ENCODE assay signal across 9 mouse cellular contexts in the genomic region with DNA sequence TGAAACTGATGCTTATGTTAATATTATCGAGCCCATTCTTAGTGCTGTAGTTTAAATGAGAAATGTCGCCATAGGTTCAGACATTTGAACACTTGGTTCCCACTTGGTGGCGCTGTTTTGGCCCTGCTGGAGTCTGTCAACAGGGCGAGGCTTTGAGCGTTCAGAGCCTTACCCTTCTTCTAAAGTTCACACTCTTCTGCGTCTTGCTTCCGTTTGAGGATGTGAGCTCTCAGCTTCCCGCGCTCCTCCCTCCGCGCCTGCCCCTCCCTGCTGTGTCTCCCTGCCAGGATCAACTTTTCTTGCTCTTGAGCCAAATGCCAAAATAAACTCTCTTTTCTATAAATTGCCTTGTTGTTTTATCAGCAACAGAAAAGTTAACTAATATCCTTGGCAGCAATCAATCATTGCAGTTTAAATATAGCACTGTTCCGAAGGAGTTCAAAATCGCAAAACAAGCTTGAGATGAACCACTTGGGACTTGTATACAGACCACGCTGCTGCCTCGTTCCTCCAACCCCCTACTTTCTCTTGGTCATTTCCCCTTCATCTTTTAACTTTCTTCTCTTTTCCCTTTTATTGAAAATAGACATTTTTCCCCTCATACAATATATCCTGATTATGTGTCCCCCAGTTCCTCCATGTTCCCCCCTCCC. TPM values are rescaled to one million over a fixed set of nuclear protein-coding genes. Genes with fewer than 3 reads are reported as not detected.
DNase-seq lines count a peak whose midpoint lies in the region; ATAC-seq lines count a peak whose summit lies in the region.
"Had no signal": no experiment of that assay in that cellular context is flagged by ENCODE, and none has a peak within 500 bp of the region (broad histone marks: within the 10 kb centered on the region; RNA-seq: fewer than 3 reads in every experiment).

No protein-coding gene starts in this region.

- H3K27me3 ChIP-seq in kidney, embryonic 15.5 days, result no peaks in the 10 kb centered on the region
- H3K27me3 ChIP-seq in stomach, embryonic 15.5 days (replicated peaks), result no peaks in the 10 kb centered on the region
- no peaks in the 10 kb centered on the region for H3K27me3 ChIP-seq in forebrain, embryonic 10.5 days (ENCODE audit: poor library complexity, severe bottlenecking)
- H3K27me3 ChIP-seq: limb, embryonic 12.5 days had no signal

- H3K4me1 ChIP-seq in kidney, embryonic 15.5 days, result peaks cover 9% of the 10 kb centered on the region
- H3K4me1 ChIP-seq in stomach, embryonic 15.5 days, result peaks cover 6% of the 10 kb centered on the region; the same call in 1 of the 2 replicates
- H3K4me1 ChIP-seq in forebrain, embryonic 10.5 days, result no peaks in the 10 kb centered on the region
- H3K4me1 ChIP-seq: limb, embryonic 12.5 days had no signal

- 32% methylated on average over 15 of the region's 15 CpGs for WGBS in kidney, embryonic 15.5 days
- 20% methylated on average over 15 of the region's 15 CpGs for WGBS in stomach, embryonic 15.5 days
- WGBS in forebrain, embryonic 10.5 days, result 68% methylated on average over 15 of the region's 15 CpGs

- H3K9me3 ChIP-seq in kidney, embryonic 15.5 days (replicated peaks), result no peaks in the 10 kb centered on the region
- H3K9me3 ChIP-seq in stomach, embryonic 15.5 days, result no peaks in the 10 kb centered on the region
- no peaks in the 10 kb centered on the region for H3K9me3 ChIP-seq in forebrain, embryonic 10.5 days
- H3K9me3 ChIP-seq: limb, embryonic 12.5 days had no signal

- no peaks in the 10 kb centered on the region for H3K36me3 ChIP-seq in kidney, embryonic 15.5 days
- H3K36me3 ChIP-seq in stomach, embryonic 15.5 days, result no peaks in the 10 kb centered on the region
- no peaks in the 10 kb centered on the region for H3K36me3 ChIP-seq in forebrain, embryonic 10.5 days (replicated peaks)
- H3K36me3 ChIP-seq: limb, embryonic 12.5 days had no signal

- H3K27ac ChIP-seq in kidney, embryonic 15.5 days, result peak overlapping the region; percentile 75
- H3K27ac ChIP-seq in stomach, embryonic 15.5 days, result no peak overlapping the region
- H3K27ac ChIP-seq in forebrain, embryonic 10.5 days, result no peak overlapping the region
- H3K27ac ChIP-seq: limb, embryonic 12.5 days had no signal

- no peak overlapping the region for H3K9ac ChIP-seq in kidney, embryonic 15.5 days
- H3K9ac ChIP-seq in stomach, embryonic 15.5 days, result no peak overlapping the region
- H3K9ac ChIP-seq: limb, embryonic 12.5 days had no signal

- no peak overlapping the region for H3K4me2 ChIP-seq in kidney, embryonic 15.5 days
- 0 out of 2 replicates have a peak overlapping the region, but pooled peaks have one; percentile 25 for H3K4me2 ChIP-seq in stomach, embryonic 15.5 days
- H3K4me2 ChIP-seq: limb, embryonic 12.5 days had no signal

- H3K4me3 ChIP-seq in kidney, embryonic 15.5 days (replicated peaks), result no peak overlapping the region
- H3K4me3 ChIP-seq in stomach, embryonic 15.5 days (replicated peaks), result no peak overlapping the region
- no peak overlapping the region for H3K4me3 ChIP-seq in forebrain, embryonic 10.5 days
- H3K4me3 ChIP-seq: limb, embryonic 12.5 days had no signal

- peak; percentile 88 for ATAC-seq in kidney, embryonic 15.5 days (replicated peaks; ENCODE audit: low FRiP score)
- ATAC-seq in stomach, embryonic 15.5 days (ENCODE audit: insufficient read depth, low FRiP score, low read depth), result peak; percentile 82; the same call in 1 of the 2 replicates

- DNase-seq in thymus, postnatal 4 days, result peak; percentile 21
- no peak for DNase-seq in thymus, postnatal 10 days (ENCODE audit: low spot score in 2 of 2)
- DNase-seq in heart, adult 18-20 months, result peak; percentile 64 to 78
- no peak for DNase-seq in left cerebral cortex, adult 8-10 months (ENCODE audit: low spot score in 2 of 2)
- DNase-seq in thymus, postnatal 36 days, result no peak
- no peak for DNase-seq in forebrain, embryonic 10.5 days (ENCODE audit: extremely low spot score, low spot score)

RNA-seq across cellular contexts. Expression of a gene that starts 42.4 kb away (rescaled TPM):
- total RNA-seq in heart, adult 18-20 months (2021), result 100 to 1,000 TPM; 369 to 400 TPM
- polyA plus RNA-seq in kidney, embryonic 15.5 days (2015; fragmentation: Nextera tagmentation; extraction: Ambion mirVana), result 4.5 and 6.8 TPM in 2 replicates
- polyA plus RNA-seq in stomach, embryonic 15.5 days (2015; fragmentation: Nextera tagmentation; extraction: Ambion mirVana), result 12.5 and 14.3 TPM in 2 replicates
- 100 to 1,000 TPM; 201 to 220 (median 213) TPM for total RNA-seq in left cerebral cortex, adult 8-10 months (2022)
- 4.9 and 6.4 TPM in 2 replicates for polyA plus RNA-seq in forebrain, embryonic 10.5 days (2016; fragmentation: Nextera tagmentation; extraction: Ambion mirVana)

Comparison
In these comparisons a context has a peak if more than half of its experiments do, and no peak if none do; other contexts are left out.
1. DNase-seq: peak in thymus, postnatal 4 days (single experiment) and heart, adult 18-20 months (2 of 2); none in thymus, postnatal 10 days (0 of 2), left cerebral cortex, adult 8-10 months (0 of 2), thymus, postnatal 36 days (0 of 2) and forebrain, embryonic 10.5 days (single experiment).